Mouse (Mus musculus) heart, embryonic 12.5 days (tissue): ENCODE results near the gene Ifna12. TPM values are rescaled to one million over a fixed set of nuclear protein-coding genes. Genes with fewer than 3 reads are reported as not detected.

Experiments
- polyA plus RNA-seq: library from polyadenylated mRNA; unstranded; fragments of >200 nt; fragmentation: Nextera tagmentation; extraction: Ambion mirVana; gene quantifications from 2 replicates; pipeline ENCODE4 v1.2.1, GENCODE M21; 2016

Ifna12 gene
- polyA plus RNA-seq, 1 experiment from 2014 or later, result not detected

Other genes with a start within 250 kb of the Ifna12 start
- 8.8 and 9.0 TPM in 2 replicates for gene Hacd4, start 164.4 kb downstream of the Ifna12 start, polyA plus RNA-seq
- not detected in 2 replicates for gene Ifnb1, start 80.6 kb downstream of the Ifna12 start, polyA plus RNA-seq
- not detected in 2 replicates for gene Ifna15, start 45.1 kb downstream of the Ifna12 start, polyA plus RNA-seq
- gene Ifna14, start 31.6 kb downstream of the Ifna12 start, polyA plus RNA-seq, result not detected in 2 replicates
- gene Ifna9, start 11.0 kb downstream of the Ifna12 start, polyA plus RNA-seq, result not detected in 2 replicates
- not detected in 2 replicates for gene C87499, start 31.0 kb upstream of the Ifna12 start, polyA plus RNA-seq
- gene Ifna13, start 41.1 kb upstream of the Ifna12 start, polyA plus RNA-seq, result not detected in 2 replicates
- not detected in 2 replicates for gene Ifna16, start 73.5 kb upstream of the Ifna12 start, polyA plus RNA-seq
- gene Ifna2, start 80.5 kb upstream of the Ifna12 start, polyA plus RNA-seq, result not detected in 2 replicates
- not detected in 2 replicates for gene Ifnab, start 88.0 kb upstream of the Ifna12 start, polyA plus RNA-seq
- gene Gm26566, start 118.4 kb upstream of the Ifna12 start, polyA plus RNA-seq, result 0.83 and 1.1 TPM in 2 replicates
- 108 and 112 TPM in 2 replicates for gene Klhl9, start 119.1 kb upstream of the Ifna12 start, polyA plus RNA-seq
- not detected in 2 replicates for gene Gm13271, start 151.5 kb upstream of the Ifna12 start, polyA plus RNA-seq
- 0.14 TPM in 1 of 2 replicates, not detected in the other for gene Gm13283, start 156.7 kb upstream of the Ifna12 start, polyA plus RNA-seq
- 0.33 and 0.35 TPM in 2 replicates for gene Gm13290, start 170.5 kb upstream of the Ifna12 start, polyA plus RNA-seq
- not detected in 2 replicates for gene Gm13289, start 173.5 kb upstream of the Ifna12 start, polyA plus RNA-seq
- gene Gm13272, start 176.5 kb upstream of the Ifna12 start, polyA plus RNA-seq, result 0.24 TPM in 1 of 2 replicates, not detected in the other
- gene Ifnz, start 178.8 kb upstream of the Ifna12 start, polyA plus RNA-seq, result 0.15 and 0.33 TPM in 2 replicates
- not detected in 2 replicates for gene Gm13276, start 182.3 kb upstream of the Ifna12 start, polyA plus RNA-seq
- not detected in 2 replicates for gene Gm13277, start 185.3 kb upstream of the Ifna12 start, polyA plus RNA-seq
- gene Gm13278, start 188.2 kb upstream of the Ifna12 start, polyA plus RNA-seq, result not detected in 2 replicates
- not detected in 2 replicates for gene Gm13275, start 191.1 kb upstream of the Ifna12 start, polyA plus RNA-seq
- not detected in 2 replicates for gene Gm13279, start 194.0 kb upstream of the Ifna12 start, polyA plus RNA-seq
- gene Gm13285, start 196.3 kb upstream of the Ifna12 start, polyA plus RNA-seq, result 1.1 TPM in 1 of 2 replicates, not detected in the other
- gene Gm13287, start 199.9 kb upstream of the Ifna12 start, polyA plus RNA-seq, result 1.2 TPM in 1 of 2 replicates, not detected in the other
- not detected in 2 replicates for gene Gm13288, start 202.2 kb upstream of the Ifna12 start, polyA plus RNA-seq
- gene Ifna7, start 212.9 kb upstream of the Ifna12 start, polyA plus RNA-seq, result not detected in 2 replicates
- not detected in 2 replicates for gene Ifna11, start 216.6 kb upstream of the Ifna12 start, polyA plus RNA-seq
- gene Ifna6, start 224.0 kb upstream of the Ifna12 start, polyA plus RNA-seq, result not detected in 2 replicates
- gene Ifna5, start 232.1 kb upstream of the Ifna12 start, polyA plus RNA-seq, result not detected in 2 replicates
- not detected in 2 replicates for gene Ifna4, start 238.5 kb upstream of the Ifna12 start, polyA plus RNA-seq
- gene Ifna1, start 246.7 kb upstream of the Ifna12 start, polyA plus RNA-seq, result not detected in 2 replicates